Mouse (Mus musculus) layer of hippocampus, adult 18-20 months (tissue): Measurements from ENCODE around the gene Rora. TPM values are rescaled to one million over a fixed set of nuclear protein-coding genes. Genes with fewer than 3 reads are reported as not detected.

Source experiments
- DNase-seq, 2 experiments: peaks; one replicate each; pipeline ENCODE4 v3.0.0; 2022; ENCODE audit warnings: low spot score in 2 of 2
- total RNA-seq, 2 experiments: library from RNA; stranded (reverse); gene quantifications; 2 replicates each; pipeline ENCODE4 v1.2.3; 2021

Gene Rora
- total RNA-seq, 2 experiments from 2014 or later, result 30.2 to 35.5 TPM

DNA sequence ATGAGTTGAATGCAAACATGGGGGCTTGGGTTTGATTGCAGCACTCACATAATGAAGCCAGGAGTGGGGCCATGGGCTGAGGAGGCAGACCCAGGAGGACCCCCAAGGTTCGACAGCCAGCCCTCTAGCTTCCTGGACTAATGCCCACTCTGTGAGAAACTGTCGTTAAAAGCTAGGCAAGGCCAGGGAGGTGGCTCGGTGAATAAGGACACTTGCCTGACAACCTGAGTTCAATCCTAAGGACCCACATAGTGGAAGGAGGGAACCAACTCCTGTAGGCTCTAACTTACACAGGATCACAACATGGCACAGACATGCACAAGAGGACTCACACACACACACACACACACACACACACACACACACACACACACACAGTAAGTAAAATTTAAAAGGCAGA is 527.4 kb downstream of the Rora start:
- no peak for DNase-seq

DNA sequence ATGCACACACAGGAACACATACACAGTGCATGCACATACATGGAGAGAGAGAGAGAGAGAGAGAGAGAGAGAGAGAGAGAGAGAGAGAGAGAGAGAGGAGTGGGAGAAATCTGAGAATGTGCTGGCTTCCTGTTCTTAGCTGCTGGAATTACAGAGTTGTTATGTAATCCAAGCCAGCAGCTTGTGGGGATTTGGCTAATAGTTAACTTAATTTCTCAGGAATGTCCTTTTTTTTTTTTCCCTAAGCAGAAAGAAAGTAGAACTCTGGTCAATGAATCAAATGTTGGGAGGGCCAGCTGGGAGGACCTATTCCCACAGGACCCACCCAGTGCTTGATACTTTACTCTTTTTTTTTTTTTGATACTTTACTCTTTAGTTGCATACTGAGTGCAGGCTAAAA is 527.8 kb downstream of the Rora start:
- DNase-seq, result no peak

DNA sequence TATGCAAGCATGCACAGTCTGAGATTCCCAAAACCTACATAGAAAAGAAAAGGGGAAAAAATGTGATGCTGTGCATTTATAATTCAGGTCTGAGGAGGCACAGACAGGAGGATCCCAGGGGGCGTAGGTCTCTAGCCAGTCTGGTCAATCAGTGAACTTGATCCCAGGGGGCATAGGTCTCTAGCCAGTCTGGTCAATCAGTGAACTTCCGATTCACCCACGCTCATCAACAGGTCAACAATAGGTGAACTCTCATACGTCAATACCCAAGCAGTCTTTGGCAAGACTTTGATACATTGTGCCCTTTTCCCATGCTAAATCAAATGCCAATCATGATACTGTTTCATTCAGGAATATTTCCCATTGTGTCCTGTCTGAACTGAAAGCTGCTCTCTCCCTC is 530.3 kb downstream of the Rora start:
- DNase-seq, result no peak

DNA sequence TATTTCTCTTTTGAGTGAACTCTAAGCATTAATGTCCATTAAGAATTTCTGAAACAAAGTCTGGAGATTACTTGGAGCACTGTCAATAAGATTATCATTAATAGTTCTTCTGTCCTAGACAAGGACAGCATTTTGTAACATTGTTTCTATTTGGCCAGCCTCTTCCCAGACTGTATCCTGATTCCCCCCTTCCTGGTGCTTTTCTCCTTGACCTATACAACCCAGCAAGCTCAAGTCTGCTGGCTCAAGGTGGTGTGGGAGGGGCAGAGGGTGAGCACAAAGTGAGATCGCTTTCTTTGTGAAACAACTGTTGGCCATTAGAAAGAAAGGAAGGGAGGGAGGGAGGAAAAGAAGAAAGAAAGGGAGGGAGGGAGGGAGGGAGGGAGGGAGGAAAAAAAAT is 537.1 kb downstream of the Rora start:
- no peak for DNase-seq

DNA sequence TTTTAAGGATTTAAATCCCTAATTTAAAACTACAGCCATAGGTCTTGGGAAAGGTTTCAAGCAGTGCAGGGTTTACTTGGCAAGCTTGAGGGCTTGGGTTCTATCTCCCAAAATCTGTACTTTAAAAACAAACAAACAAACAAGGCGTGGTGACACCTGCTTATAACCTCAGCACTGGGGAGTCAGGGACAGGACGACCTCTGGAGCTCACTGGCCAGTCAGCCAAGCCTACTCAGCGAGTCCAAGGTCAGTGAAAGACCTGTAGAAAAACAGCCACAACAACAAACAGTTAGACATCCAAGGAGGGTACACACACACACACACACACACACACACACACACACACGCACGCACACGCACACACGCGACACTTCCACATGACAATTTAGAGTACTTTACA is 538.9 kb downstream of the Rora start:
- no peak for DNase-seq

DNA sequence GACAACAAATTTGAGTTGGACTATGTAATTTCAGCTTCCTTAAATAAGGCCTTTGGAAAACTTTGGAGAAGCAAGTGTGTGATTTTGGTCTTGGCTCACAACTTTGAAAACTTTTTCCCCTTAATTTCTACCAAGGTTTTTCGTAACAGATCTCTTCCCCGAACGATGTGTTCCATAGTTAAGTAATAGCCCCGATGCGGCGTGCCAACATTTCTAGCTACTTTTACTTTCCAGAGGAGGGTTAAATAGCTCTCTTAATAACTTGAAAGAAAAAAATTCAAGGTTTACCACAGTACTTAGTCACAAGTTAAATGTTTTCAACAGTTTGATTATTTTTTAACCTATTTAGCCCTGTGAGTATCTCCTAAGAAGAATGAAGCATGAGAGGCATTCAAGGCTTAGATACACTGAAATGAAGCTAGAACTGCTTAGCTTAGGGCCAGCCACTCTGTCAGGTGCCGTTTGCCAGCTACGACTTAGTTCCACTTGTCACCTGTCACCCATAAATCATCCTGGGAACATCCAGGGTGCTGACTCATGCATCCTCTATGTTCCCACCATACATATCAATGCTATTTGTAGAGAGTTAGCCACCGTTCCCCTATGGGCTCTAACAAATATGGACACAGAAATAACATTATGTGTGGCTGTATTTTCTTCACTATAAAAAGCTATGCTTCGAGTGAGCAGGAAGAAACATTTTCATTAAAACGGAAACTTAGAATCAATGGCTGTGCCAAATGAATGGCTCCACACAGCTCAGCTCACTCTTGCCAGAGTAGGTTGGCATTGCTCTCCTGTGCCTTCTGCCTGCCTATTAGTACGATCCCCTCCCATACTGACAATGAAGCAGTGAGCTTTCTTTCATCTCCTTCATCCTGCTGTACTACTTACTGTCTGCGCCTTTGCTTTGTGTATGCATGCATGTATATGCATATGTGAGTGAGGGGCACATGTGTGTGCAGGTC is 541.3 kb downstream of the Rora start:
- peak in 1 of 2 experiments; percentile 7 for DNase-seq

DNA sequence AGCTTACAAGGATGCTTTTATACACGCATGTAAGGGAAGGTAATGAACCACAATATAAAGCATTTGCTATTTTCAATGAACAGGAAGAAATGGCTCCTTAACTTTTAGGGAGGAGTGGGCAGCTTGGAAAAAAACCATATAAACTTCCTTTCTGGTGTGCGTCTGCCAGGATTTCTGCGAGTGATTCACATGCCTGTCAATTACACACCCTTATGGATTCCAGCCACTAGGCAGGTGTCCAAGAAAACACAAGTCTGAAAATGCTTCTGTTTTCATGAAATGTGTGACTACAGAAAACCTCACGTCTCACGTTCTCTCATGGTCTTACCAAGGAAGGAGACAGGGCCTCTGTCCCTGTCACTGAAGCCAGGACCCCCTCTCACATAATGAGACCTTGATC is 560.2 kb downstream of the Rora start:
- DNase-seq, result peak; percentile 35 to 40

DNA sequence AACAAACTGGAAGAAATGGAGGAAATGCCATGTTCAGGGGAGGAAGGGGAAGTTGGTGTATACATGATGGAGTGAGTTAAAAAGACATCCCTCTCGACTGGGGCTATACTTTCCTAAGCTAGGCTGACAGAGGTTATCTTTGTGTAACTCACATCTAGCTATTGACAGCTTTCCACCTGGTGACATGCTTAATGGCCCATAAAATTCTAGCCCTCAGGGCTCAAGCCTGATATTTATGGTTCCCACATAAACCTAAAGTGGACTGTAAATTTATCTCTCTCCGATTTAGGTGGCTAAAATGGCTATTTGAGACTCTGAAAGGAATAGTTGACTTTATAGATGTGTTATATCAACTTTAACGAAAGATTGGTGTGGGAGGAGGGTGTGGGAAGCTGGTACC is 571.3 kb downstream of the Rora start:
- DNase-seq, result no peak

DNA sequence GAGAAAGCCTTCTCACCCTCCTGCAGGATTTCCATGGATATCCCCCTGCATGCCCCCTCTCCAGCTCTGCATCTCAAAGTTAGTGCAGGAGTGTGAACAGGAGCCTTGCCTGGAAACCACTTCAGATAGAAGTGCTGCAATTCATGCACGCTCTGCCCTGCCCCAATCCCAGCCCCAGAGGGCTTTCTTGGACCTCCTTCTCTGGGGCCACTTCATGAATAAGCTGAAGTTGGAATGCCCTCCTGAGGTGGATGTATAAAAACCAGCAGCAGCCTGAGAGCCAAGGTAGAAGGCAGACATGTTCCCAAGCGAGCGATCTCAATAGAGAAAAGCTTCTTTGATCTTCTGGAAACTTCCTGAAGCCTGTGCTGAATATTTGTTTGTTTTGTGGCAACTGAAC is 572.8 kb downstream of the Rora start:
- DNase-seq, result no peak

DNA sequence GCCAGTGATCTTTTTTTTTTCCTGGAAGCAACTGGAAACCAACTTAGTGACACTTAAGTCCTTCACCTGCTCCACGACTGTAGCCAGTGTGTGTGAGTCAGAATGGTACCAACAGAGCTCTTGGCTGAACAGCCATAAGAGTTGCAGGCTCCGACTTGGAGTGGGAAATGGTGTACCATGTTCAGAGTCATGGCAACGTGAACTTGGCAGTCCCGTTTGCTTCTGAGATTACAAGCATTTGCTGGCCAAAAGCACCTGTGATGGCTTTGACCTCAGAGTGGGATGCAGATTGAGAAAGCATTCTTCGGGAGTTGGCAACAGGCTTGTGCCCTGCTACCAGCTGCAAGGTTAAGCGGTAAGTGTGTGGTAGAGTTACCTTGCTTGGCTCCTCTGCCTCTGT is 574.2 kb downstream of the Rora start:
- DNase-seq, result no peak

DNA sequence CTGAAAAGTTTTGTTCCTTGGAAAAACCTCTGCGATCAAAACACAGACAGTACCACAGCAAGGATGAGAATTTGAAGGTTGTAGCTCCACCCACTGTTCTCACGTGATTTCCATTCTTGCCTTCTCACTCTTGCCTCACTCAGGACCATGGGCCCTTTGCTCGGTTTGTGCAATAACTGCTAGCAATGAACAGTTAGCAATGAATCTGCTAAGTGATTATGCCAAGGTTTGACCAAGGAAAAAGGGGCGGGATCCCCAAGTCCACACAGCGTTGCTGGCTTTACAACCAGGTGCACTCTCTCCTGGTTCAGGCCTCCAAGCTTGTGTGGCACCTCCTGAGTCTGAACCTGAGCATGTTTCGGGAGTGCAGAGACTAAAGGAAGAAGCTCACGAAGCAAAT is 576.3 kb downstream of the Rora start:
- DNase-seq, result no peak

DNA sequence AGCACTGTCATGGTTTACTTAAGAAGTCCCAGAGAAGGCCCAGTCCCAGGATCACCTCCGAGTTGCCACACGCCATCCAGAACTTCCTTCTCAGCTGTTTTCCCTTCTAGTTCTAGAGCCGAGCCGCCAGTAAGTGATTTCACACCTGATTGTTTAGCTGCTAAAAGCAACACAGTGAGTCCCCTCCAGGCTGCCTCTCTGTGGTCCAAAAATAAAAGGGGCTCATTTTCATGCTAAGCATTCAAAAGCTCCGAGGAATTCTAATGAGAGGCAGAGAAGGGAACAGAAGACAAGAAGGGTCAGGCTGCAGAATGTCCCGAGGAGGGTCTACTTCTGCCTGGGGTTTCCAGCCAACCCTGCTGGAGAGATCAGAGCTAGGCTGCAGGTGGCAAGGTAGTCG is 580.9 kb downstream of the Rora start:
- DNase-seq, result no peak

DNA sequence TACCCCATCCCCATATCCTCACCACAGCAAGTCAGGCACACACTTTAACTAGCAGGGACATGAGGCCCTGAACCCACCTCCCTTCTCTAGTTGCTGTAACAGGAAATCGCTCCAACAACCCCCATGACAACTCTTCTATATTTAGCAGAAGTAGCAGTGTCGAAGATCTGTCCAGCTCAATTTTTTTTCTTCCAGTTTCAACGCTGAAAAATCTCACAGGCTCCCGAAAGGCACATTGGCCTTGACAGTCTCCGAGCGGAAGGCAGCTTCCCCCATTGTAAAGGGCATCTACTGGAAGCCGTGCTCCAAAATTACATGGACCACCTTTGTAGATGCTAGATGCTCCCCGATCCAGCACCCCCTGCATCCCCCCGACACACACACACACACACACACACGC is 583.7 kb downstream of the Rora start:
- DNase-seq, result no peak

DNA sequence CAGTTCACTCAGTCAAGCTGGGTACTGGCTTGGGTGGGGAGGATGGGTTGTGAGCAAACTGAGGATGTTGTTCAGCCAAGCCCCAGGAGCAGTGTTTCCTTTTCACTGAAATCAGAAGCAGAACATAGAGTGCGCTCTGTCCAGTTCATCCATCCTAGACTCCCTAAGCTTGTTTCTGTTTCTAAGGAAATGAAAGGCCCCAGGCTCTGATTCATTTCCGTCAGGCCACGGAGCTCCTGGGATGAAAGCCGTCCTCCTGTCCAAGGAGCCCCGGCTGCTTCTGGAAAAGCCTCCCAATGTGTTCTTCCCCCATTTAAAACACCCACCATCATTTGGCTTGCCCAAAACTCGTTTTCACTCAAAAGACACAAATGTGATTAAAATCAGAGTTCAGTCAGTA is 589.0 kb downstream of the Rora start:
- DNase-seq, result no peak

DNA sequence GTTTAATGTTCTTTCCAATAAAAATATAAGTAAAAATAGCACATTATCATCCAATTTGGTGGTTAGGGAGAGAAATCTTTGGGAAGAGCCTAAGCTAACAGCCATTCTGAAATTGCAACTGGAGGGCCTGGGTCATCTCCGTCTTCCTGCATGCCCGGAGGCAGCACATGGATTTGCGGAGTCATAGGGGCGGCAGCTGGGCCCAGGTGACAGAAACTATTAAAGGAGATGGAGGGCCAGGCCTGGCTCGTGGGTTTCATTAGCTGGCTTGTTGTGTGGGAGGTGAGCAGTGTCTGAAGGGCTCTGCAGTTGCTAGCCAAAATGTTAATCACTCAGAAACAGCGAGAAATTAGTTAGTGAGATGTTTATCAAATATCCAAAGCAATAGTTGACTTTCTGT is 590.0 kb downstream of the Rora start:
- DNase-seq, result peak in 1 of 2 experiments; percentile 10

DNA sequence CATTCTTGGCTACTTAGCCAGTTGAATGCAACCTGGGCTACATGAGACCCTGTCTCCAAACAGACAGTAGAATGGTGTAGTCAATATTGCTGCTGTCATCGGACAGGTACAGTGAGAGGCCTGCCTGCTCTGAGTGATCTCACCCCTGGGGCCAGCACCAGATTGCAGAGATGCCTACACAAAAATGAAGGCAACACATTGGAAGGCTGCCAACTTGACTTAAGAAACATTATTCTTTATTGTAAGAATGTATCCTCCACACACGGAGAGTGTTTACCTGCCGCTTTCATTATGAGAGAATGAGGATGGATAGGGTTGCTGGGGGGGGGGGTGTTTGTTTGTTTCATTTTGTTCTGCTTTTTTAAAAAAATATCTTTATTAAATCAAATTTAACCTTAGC is 592.6 kb downstream of the Rora start:
- no peak for DNase-seq

DNA sequence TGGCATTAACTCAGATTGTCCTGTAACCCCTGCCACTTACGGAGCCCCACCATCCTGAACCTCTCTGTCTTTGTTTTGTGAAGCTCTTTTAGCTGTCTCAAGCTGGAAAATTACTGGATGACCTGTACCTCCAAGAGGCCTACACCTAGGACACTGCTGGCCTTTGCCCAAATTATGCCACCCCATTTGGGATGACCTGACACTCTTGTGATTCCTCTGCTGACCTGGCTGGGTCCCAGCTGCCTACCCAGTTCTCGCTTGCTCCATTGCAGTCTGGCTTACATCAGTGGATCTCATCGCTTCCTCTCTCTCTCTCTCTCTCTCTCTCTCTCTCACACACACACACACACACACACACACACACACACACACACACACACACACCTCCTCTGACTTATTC is 596.0 kb downstream of the Rora start:
- no peak for DNase-seq

DNA sequence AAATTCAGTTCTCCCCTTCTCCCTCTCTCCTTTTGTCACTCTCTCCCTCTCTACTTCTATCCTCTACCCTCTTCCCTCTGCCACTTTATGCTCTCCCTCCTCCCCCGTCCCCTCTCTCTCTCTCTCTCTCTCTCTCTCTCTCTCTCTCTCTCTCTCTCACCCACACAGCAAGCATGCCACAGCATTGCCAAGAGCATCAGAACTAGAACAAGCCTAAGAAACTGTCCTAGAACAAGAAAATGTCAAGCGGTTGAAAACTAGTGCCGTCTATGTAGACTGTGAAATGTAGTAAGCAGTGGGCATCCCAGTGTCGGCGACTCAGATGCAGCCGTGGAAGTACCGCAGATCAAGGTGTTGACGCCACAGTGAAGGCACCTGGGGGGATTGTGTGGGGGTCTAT is 596.7 kb downstream of the Rora start:
- no peak for DNase-seq

DNA sequence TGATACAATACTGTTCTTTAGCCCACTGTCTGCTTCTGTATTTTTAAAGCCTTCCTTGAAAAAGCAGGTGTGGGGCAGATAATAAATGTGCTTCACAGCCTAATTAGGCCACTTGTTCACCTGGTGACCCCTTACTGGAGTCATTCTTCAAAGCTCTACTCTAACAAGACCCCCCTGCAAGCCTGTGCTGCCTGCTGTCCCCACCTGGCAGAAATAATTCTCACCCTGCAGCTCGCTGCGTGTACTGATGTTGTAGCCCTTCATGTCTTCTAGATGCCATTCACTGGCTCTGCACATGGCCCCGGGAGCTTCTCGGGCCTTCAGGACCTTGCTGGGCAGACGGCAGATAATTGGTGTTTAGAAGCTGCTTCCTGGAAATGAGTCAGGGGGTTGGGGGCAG is 604.9 kb downstream of the Rora start:
- no peak for DNase-seq

DNA sequence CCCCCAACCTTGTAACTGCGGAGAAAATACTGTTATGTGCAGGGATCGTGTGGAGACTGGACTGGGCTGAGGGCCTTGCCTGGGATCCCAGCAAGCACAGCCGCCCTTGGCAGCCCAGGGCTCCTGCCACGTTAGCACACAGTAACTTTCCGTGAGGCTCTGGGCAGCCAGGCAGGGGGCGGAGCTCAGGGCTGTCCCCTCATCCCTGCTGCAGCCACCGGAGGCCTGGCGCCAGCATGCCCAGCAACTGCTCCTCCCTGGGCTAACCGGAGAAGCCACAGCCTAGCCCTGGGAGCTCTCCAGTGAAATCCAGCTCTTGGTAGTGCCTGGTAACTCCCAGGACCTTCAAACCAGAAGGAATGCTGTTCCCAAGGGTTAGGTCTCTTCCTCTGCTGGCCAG is 605.8 kb downstream of the Rora start:
- DNase-seq, result peak in 1 of 2 experiments; percentile 36

DNA sequence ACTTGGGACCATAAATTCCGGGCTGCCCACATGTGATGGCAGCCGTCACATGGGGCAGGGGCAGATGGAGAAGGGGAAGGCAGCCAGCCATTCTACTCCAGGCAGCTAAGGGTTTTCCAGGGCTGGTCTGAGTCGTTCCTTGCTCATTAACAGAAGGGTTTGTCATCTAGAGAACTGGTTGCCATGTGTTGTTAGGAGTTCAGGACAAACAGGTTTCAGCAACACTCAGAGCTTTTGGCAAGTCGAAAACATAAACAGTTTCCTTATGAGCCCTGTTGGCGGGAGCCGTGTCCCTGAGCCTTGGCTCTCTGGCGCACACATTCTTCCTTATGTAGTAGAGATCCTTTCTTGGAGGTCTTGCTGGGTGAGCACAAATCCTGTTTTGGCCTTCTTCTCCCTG is 611.6 kb downstream of the Rora start:
- peak in 1 of 2 experiments; percentile 16 for DNase-seq

DNA sequence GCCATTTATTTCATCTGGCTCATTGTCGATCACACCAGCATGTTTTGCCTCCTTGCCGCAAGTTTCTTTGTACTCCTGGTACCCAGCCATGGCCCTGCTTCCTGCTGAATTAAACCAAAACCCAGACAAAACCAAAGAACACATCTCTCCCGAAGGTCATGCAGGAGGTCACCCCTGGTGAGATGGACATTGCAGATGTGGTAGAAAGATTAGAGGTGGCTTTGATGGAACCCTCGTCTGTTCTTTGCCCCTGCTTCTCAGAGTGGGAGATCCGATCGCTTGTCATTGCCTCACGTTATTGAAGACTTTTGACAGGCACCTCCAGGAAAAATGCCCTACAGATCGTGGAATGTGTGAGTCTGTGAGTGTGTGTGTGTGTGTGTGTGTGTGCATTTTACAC is 616.8 kb downstream of the Rora start:
- DNase-seq, result no peak

DNA sequence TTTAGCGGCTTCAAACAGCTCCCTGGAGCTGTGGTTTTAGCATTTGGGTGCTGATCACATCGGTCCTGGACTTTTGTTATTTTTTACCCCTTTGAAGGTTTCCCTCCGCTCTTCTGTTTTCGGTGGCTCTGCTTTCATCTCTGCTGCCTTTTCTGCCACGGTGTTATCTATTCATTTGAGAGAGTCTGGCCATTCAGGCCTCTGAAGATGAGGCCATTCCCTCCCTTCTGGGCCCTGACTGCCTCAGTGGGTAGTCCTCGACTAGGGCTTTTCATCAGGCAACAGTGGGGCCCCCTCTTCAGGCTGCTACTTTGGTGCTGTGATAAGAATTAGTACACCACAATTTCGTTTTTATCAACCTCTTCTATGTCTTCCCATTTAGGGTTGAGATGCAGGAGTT is 617.3 kb downstream of the Rora start:
- no peak for DNase-seq
